Mouse (Mus musculus) myocyte (in vitro differentiated cells): ENCODE data around the gene Plxdc1. TPM values are rescaled to one million over a fixed set of nuclear protein-coding genes. Genes with fewer than 3 reads are reported as not detected.

ENCODE experiments used
- H3K27me3 ChIP-seq: one replicate; pipeline ENCODE4 v1.6.1; 2011; ENCODE audit not compliant: control insufficient read depth, insufficient read depth, insufficient read length
- H3K36me3 ChIP-seq: one replicate; pipeline ENCODE4 v1.6.1; 2011; ENCODE audit not compliant: control insufficient read depth, insufficient read depth
- H3K4me2 ChIP-seq: one replicate; pipeline ENCODE4 v1.6.1; 2011; ENCODE audit warnings: low read depth, control low read depth
- H3K4me3 ChIP-seq: one replicate; pipeline ENCODE4 v1.5.1; 2011; ENCODE audit warnings: mild to moderate bottlenecking, control low read depth, moderate library complexity
- H3K79me2 ChIP-seq: one replicate; pipeline ENCODE4 v1.6.1; 2011; ENCODE audit not compliant: control insufficient read depth, insufficient read depth
- H3ac ChIP-seq: one replicate; pipeline ENCODE4 v1.6.1; 2011; ENCODE audit not compliant: control insufficient read depth, insufficient read length
- CEBPB ChIP-seq: IDR thresholded peaks from 2 replicates; pipeline ENCODE4 v1.6.1; 2011; ENCODE audit warnings: mild to moderate bottlenecking, moderate library complexity; ENCODE audit not compliant: poor library complexity, insufficient read depth, severe bottlenecking
- E2F4 ChIP-seq: IDR thresholded peaks from one replicate; pipeline ENCODE4 v1.6.1; 2011; ENCODE audit warnings: mild to moderate bottlenecking, control low read depth, moderate library complexity; ENCODE audit not compliant: insufficient read depth
- MAX ChIP-seq: IDR thresholded peaks from one replicate; pipeline ENCODE4 v1.6.1; 2011; ENCODE audit warnings: low read depth, mild to moderate bottlenecking, control low read depth
- MYOD1 ChIP-seq, 3 experiments: IDR thresholded peaks; one replicate each; pipeline ENCODE4 v1.6.1; 2011; ENCODE audit warnings: control low read depth in 2 of 3, low read depth in 2 of 3, mild to moderate bottlenecking in 2 of 3, moderate library complexity in 1 of 3; ENCODE audit not compliant: insufficient read length in 2 of 3, control insufficient read depth in 1 of 3
- MYOG ChIP-seq, 3 experiments: IDR thresholded peaks; one replicate each; pipeline ENCODE4 v1.6.1; 2011; ENCODE audit warnings: control low read depth in 2 of 3, low read depth in 2 of 3, mild to moderate bottlenecking in 2 of 3; ENCODE audit not compliant: insufficient read length in 2 of 3, control insufficient read depth in 1 of 3, insufficient read depth in 1 of 3
- POLR2A ChIP-seq: IDR thresholded peaks from one replicate; pipeline ENCODE4 v1.6.1; 2011; ENCODE audit warnings: low read depth, mild to moderate bottlenecking, control low read depth, moderate library complexity; ENCODE audit not compliant: insufficient read length
- POLR2AphosphoS2 ChIP-seq: IDR thresholded peaks from one replicate; pipeline ENCODE4 v1.6.1; 2011; ENCODE audit warnings: low read depth, control low read depth; ENCODE audit not compliant: insufficient read length
- REST ChIP-seq: IDR thresholded peaks from one replicate; pipeline ENCODE4 v1.6.1; 2011; ENCODE audit warnings: mild to moderate bottlenecking, control low read depth, moderate library complexity; ENCODE audit not compliant: insufficient read depth, insufficient read length
- SRF ChIP-seq: IDR thresholded peaks from one replicate; pipeline ENCODE4 v1.6.1; 2011; ENCODE audit warnings: low read depth; ENCODE audit not compliant: control insufficient read depth, insufficient read length
- TCF12 ChIP-seq: IDR thresholded peaks from one replicate; pipeline ENCODE4 v1.6.1; 2011; ENCODE audit warnings: mild to moderate bottlenecking, control low read depth; ENCODE audit not compliant: poor library complexity, insufficient read depth, severe bottlenecking
- TCF3 ChIP-seq: IDR thresholded peaks from one replicate; pipeline ENCODE4 v1.6.1; 2011; ENCODE audit warnings: low read depth, control low read depth; ENCODE audit not compliant: insufficient read length
- USF1 ChIP-seq: IDR thresholded peaks from one replicate; pipeline ENCODE4 v1.6.1; 2011; ENCODE audit warnings: low read depth, mild to moderate bottlenecking, control low read depth, moderate library complexity
- polyA plus RNA-seq: library from polyadenylated mRNA; unstranded; fragments of >200 nt; fragmentation: generic; extraction: Trizol; gene quantifications from one replicate; pipeline ENCODE4 v1.2.1, GENCODE M21; 2012; ENCODE audit warnings: missing spikeins

Gene Plxdc1
- polyA plus RNA-seq, 1 experiment, result 2.7 TPM

GRCm38 (mm10) chr11:97967114-97967513, 19.1 kb downstream of the Plxdc1 start:
- Histone ChIP-seq H3K4me2 (no peak overlapping the region), H3ac (no peak overlapping the region), H3K79me2 (no peaks in the 10 kb centered on the region), H3K27me3 (no peaks in the 10 kb centered on the region), H3K36me3 (no peaks in the 10 kb centered on the region), H3K4me3 (no peak overlapping the region)
- TF ChIP-seq MYOD1 (IDR thresholded peaks at IDR 0.05; ENCODE audit: control insufficient read depth in 1 of 3, insufficient read length in 2 of 3, low read depth in 2 of 3) (no peak), USF1 (no peak), MYOG (IDR thresholded peaks at IDR 0.05; ENCODE audit: control insufficient read depth in 1 of 3, insufficient read depth in 1 of 3, insufficient read length in 2 of 3, low read depth in 2 of 3) (no peak), TCF12 (no peak)

- no peaks in the 10 kb centered on the region for H3K27me3 ChIP-seq
- H3K4me3 ChIP-seq, result no peak overlapping the region
- no peak overlapping the region for H3ac ChIP-seq
- H3K36me3 ChIP-seq, result no peaks in the 10 kb centered on the region
- no peaks in the 10 kb centered on the region for H3K79me2 ChIP-seq
- no peak overlapping the region for H3K4me2 ChIP-seq
- TF ChIP-seq REST (no peak), MYOD1 (IDR thresholded peaks at IDR 0.05; ENCODE audit: control insufficient read depth in 1 of 3, insufficient read length in 2 of 3, low read depth in 2 of 3) (peak in 1 of 3 experiments; percentile 7)
Measured at GRCm38 (mm10) chr11:97960907-97961306, 25.3 kb downstream of the Plxdc1 start.

- Histone ChIP-seq H3K79me2 (no peaks in the 10 kb centered on the region), H3K36me3 (no peaks in the 10 kb centered on the region), H3K27me3 (no peaks in the 10 kb centered on the region), H3ac (no peak overlapping the region), H3K4me2 (no peak overlapping the region), H3K4me3 (no peak overlapping the region)
- TF ChIP-seq MYOD1 (IDR thresholded peaks at IDR 0.05; ENCODE audit: control insufficient read depth in 1 of 3, insufficient read length in 2 of 3, low read depth in 2 of 3), result no peak
- TF ChIP-seq CEBPB, result no peak
- TF ChIP-seq MAX, result no peak
- no peak for TF ChIP-seq TCF12
- no peak for TF ChIP-seq POLR2AphosphoS2
- no peak for TF ChIP-seq POLR2A
- no peak for TF ChIP-seq E2F4
- TF ChIP-seq USF1, result no peak
- no peak for TF ChIP-seq MYOG (IDR thresholded peaks at IDR 0.05; ENCODE audit: control insufficient read depth in 1 of 3, insufficient read depth in 1 of 3, insufficient read length in 2 of 3, low read depth in 2 of 3)
- no peak for TF ChIP-seq TCF3
- no peak for TF ChIP-seq SRF
- TF ChIP-seq REST, result no peak
Measured at GRCm38 (mm10) chr11:97959300-97959680, 27.0 kb downstream of the Plxdc1 start.

GRCm38 (mm10) chr11:97958641-97959299, 27.5 kb downstream of the Plxdc1 start:
- H3K36me3 ChIP-seq, result no peaks in the 10 kb centered on the region
- no peak overlapping the region for H3ac ChIP-seq
- no peak overlapping the region for H3K4me2 ChIP-seq
- no peaks in the 10 kb centered on the region for H3K79me2 ChIP-seq
- H3K27me3 ChIP-seq, result no peaks in the 10 kb centered on the region
- TF ChIP-seq SRF (no peak), REST (no peak), USF1 (peak; percentile 40), TCF3 (no peak)
- H3K4me3 ChIP-seq, result no peak overlapping the region

GRCm38 (mm10) chr11:97956905-97957560, 29.2 kb downstream of the Plxdc1 start:
- Histone ChIP-seq H3K27me3 (no peaks in the 10 kb centered on the region), H3K79me2 (no peaks in the 10 kb centered on the region), H3K36me3 (no peaks in the 10 kb centered on the region), H3K4me2 (no peak overlapping the region), H3K4me3 (no peak overlapping the region), H3ac (no peak overlapping the region)
- TF ChIP-seq USF1, result no peak
- TF ChIP-seq REST, result no peak
- TF ChIP-seq TCF12, result no peak
- no peak for TF ChIP-seq MYOG (IDR thresholded peaks at IDR 0.05; ENCODE audit: control insufficient read depth in 1 of 3, insufficient read depth in 1 of 3, insufficient read length in 2 of 3, low read depth in 2 of 3)
- no peak for TF ChIP-seq SRF
- TF ChIP-seq TCF3, result no peak
- no peak for TF ChIP-seq POLR2AphosphoS2
- no peak for TF ChIP-seq MYOD1 (IDR thresholded peaks at IDR 0.05; ENCODE audit: control insufficient read depth in 1 of 3, insufficient read length in 2 of 3, low read depth in 2 of 3)
- no peak for TF ChIP-seq POLR2A
